Mouse (Mus musculus) neural tube, embryonic 11.5 days (tissue): Measurements from ENCODE around the gene Arhgdia. TPM values are rescaled to one million over a fixed set of nuclear protein-coding genes. Genes with fewer than 3 reads are reported as not detected.

ENCODE experiments used
- ATAC-seq: fragments of 200-750 bp; cut with Nextera tagmentation; 2 replicates; pipeline ENCODE4 v1.8.0; 2017; ENCODE audit warnings: moderate number of reproducible peaks, mild to moderate bottlenecking, moderate TSS enrichment, moderate library complexity; ENCODE audit not compliant: insufficient read depth, low FRiP score, low TSS enrichment
- DNase-seq: peaks from one replicate; pipeline ENCODE4 v3.0.0-alpha.2; 2015; ENCODE audit warnings: low spot score
- H3K27ac ChIP-seq: fragments of 300-500 bp; sonication (generic); 2 replicates; pipeline ENCODE4 v1.5.1; 2014; ENCODE audit warnings: low read depth, mild to moderate bottlenecking, low read length
- H3K27me3 ChIP-seq: fragments of 300-500 bp; sonication (generic); 2 replicates; pipeline ENCODE4 v1.6.1; 2014; ENCODE audit warnings: mild to moderate bottlenecking, low read length, mixed read lengths; ENCODE audit not compliant: control insufficient read depth, insufficient read depth
- H3K36me3 ChIP-seq: fragments of 300-500 bp; sonication (generic); 2 replicates; pipeline ENCODE4 v1.6.1; 2014; ENCODE audit warnings: mild to moderate bottlenecking, low read length, moderate library complexity, mixed read lengths; ENCODE audit not compliant: control insufficient read depth, insufficient read depth
- H3K4me1 ChIP-seq: fragments of 300-500 bp; sonication (generic); 2 replicates; pipeline ENCODE4 v1.6.1; 2014; ENCODE audit warnings: low read length, mixed read lengths; ENCODE audit not compliant: control insufficient read depth, insufficient read depth
- H3K4me2 ChIP-seq: fragments of 300-500 bp; sonication (generic); 2 replicates; pipeline ENCODE4 v1.6.1; 2014; ENCODE audit warnings: low read depth, mild to moderate bottlenecking, moderate library complexity
- H3K4me3 ChIP-seq: fragments of 300-500 bp; sonication (generic); 2 replicates; pipeline ENCODE4 v1.5.1; 2014; ENCODE audit warnings: low read depth, low read length
- H3K9ac ChIP-seq: fragments of 300-500 bp; sonication (generic); 2 replicates; pipeline ENCODE4 v1.6.1; 2014; ENCODE audit warnings: mild to moderate bottlenecking, low read length
- H3K9me3 ChIP-seq: fragments of 300-500 bp; sonication (generic); 2 replicates; pipeline ENCODE4 v1.6.1; 2016; ENCODE audit warnings: low read length; ENCODE audit not compliant: control insufficient read depth
- WGBS: fragments of 180-500 bp; shearing (Covaris S2); extraction: QIAGEN DNeasy Blood & Tissue Kit; methylation state at CpG from one replicate; pipeline ENCODE4 v1.1.7; 2014; 5-methylcytosine and 5-hydroxymethylcytosine counted together
- polyA plus RNA-seq: library from polyadenylated mRNA; unstranded; fragments of >200 nt; fragmentation: Nextera tagmentation; extraction: Ambion mirVana; gene quantifications from 2 replicates; pipeline ENCODE4 v1.2.1, GENCODE M21; 2014

The Arhgdia gene
- polyA plus RNA-seq, 1 experiment from 2014 or later, result 719 TPM

DNA sequence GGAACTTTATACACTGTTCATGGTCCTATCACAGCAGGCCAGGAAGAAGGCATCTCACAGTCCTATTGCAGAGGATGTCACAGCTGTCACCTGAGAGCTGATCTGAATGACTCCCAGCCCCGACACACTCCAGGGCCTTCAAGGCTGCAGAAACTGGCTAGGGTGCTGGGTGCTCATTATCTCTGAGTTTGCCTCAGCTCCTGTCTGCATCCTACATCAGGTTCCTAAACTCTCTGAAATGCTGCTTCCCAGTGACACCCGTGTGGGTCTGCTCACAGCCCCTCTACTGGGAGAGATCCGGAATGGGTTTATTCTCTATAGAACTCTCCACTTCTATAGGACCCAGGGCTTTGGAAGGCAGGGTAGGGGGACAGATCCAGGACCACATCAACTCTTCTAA is 33.2 kb downstream of the Arhgdia start:
- Histone ChIP-seq H3K36me3 (peaks cover 10% of the 10 kb centered on the region; the same call in 1 of the 2 replicates), H3K27me3 (no peaks in the 10 kb centered on the region), H3K4me2 (peak overlapping the region; percentile 97), H3K27ac (no peak overlapping the region), H3K9me3 (no peaks in the 10 kb centered on the region), H3K4me3 (no peak overlapping the region; the same call in 1 of the 2 replicates), H3K9ac (no peak overlapping the region), H3K4me1 (peaks cover 14% of the 10 kb centered on the region)
- DNase-seq (peak; percentile 9), ATAC-seq (no peak)
- WGBS, result 85% methylated on average over 3 of the region's 3 CpGs

DNA sequence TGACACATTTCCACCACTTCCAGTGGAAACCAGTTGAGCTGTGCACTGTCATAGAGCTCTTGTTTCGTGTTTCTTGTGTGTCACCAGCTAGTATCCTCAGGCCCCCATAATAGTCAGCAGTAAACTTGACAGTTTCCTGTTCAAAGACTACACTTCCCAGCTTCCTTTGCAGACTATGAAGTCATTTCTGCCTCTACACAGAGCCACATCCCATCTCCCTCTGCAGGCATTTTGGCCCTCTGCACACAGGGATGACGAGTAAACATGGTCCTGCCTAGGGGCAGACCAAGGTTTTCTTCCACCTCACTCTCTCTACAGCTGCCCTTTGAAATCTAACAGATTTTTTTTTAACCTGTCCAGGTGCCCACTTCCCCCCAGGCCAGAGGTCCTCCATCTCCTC is 34.0 kb downstream of the Arhgdia start:
- Histone ChIP-seq H3K4me3 (no peak overlapping the region), H3K9ac (no peak overlapping the region)
- ATAC-seq, result no peak

DNA sequence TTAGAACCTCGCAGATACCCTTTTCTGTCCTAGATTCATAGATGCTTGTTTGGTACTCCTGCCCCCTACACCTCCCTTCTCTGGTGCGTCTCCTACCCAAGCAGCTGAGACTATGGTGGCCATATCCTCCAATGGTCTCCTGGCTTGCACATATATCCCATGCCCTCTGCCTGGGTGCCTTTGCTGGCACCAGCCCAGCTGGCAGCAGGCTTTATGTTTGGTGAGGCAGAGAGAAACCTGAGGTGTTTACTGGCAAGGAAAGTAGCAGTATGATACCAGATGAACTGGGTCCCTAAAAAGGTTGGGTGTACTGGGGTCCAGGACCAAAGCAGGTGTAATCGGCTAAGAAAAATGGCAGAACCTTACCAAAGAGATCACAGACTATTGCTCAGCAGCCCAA is 35.5 kb downstream of the Arhgdia start:
- peaks cover 15% of the 10 kb centered on the region; the same call in 1 of the 2 replicates for H3K36me3 ChIP-seq
- no peak overlapping the region for H3K4me2 ChIP-seq
- DNase-seq (no peak), ATAC-seq (no peak)
- 98% methylated on average over 3 of the region's 3 CpGs for WGBS
- H3K4me3 ChIP-seq, result no peak overlapping the region
- H3K4me1 ChIP-seq, result peaks cover 14% of the 10 kb centered on the region
- H3K27me3 ChIP-seq, result no peaks in the 10 kb centered on the region
- no peak overlapping the region for H3K9ac ChIP-seq
- H3K9me3 ChIP-seq, result no peaks in the 10 kb centered on the region
- no peak overlapping the region for H3K27ac ChIP-seq

More for the DNA sequence above, 34.0 kb downstream of the Arhgdia start:
- DNase-seq, result peak; percentile 5
- Histone ChIP-seq H3K9me3 (no peaks in the 10 kb centered on the region), H3K27ac (no peak overlapping the region), H3K4me1 (peaks cover 14% of the 10 kb centered on the region), H3K4me2 (no peak overlapping the region), H3K36me3 (peaks cover 15% of the 10 kb centered on the region; the same call in 1 of the 2 replicates), H3K27me3 (no peaks in the 10 kb centered on the region)
- 72% methylated on average over 2 of the region's 2 CpGs for WGBS

- 88% methylated on average over 6 of the region's 6 CpGs for WGBS
- no peak overlapping the region for H3K4me2 ChIP-seq
- H3K4me1 ChIP-seq, result no peaks in the 10 kb centered on the region
- H3K9me3 ChIP-seq, result no peaks in the 10 kb centered on the region
- no peak overlapping the region for H3K9ac ChIP-seq
- ATAC-seq (no peak), DNase-seq (no peak)
- H3K36me3 ChIP-seq, result peaks cover 15% of the 10 kb centered on the region; the same call in 1 of the 2 replicates
- no peak overlapping the region for H3K27ac ChIP-seq
- H3K4me3 ChIP-seq, result no peak overlapping the region
- no peaks in the 10 kb centered on the region for H3K27me3 ChIP-seq
These were observed 39.0 kb downstream of the Arhgdia start for GRCm38 (mm10) chr11:120542376-120542775.

- ATAC-seq (no peak), DNase-seq (peak; percentile 18)
- H3K4me1 ChIP-seq, result no peaks in the 10 kb centered on the region
- no peak overlapping the region for H3K4me3 ChIP-seq
- H3K9me3 ChIP-seq, result no peaks in the 10 kb centered on the region
- WGBS, result 45% methylated on average over 4 of the region's 4 CpGs
- H3K27ac ChIP-seq, result no peak overlapping the region
- H3K36me3 ChIP-seq, result peaks cover 15% of the 10 kb centered on the region; the same call in 1 of the 2 replicates
- H3K27me3 ChIP-seq, result no peaks in the 10 kb centered on the region
- no peak overlapping the region for H3K4me2 ChIP-seq
- H3K9ac ChIP-seq, result no peak overlapping the region
These were observed 39.5 kb downstream of the Arhgdia start for GRCm38 (mm10) chr11:120541907-120542306.

DNA sequence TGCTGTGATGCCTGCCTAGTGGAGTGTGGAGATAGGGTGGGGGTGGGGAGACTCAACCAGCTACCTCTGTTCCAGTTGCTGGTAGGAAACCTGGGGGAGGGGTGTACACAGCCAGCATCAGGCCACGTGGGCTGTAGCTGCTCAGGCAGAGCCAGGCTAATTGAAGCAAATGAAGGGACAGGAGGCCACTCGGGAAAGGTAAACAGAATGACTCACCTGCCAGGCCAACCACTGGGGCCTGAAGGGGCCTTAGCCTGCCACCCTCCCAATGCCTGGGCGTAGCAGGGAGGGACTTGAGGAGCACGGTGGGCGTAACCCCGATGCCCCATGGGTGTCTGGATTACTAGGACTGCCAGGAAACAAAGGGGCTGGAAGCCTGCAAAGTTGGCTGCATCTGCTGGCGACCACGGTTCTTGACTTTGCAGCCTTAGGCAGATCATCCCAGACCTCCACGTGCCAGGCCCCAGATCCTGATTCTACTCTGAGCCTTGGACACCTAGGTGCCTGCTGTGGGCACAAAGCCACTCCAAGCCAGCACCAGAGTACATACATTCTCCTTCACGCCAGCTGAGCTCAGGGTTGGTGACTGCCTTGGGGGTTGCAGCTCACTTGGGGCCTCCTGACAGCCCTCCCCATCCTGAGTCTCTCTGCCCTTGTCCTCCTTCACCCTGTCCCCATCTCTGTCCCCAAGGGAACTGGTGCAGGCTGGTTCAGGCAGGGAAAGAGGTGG is 42.0 kb downstream of the Arhgdia start:
- no peak overlapping the region for H3K4me3 ChIP-seq
- 0 out of 2 replicates have a peak overlapping the region, but pooled peaks have one; percentile 10 for H3K27ac ChIP-seq
- WGBS, result 35% methylated on average over 10 of the region's 10 CpGs

DNA sequence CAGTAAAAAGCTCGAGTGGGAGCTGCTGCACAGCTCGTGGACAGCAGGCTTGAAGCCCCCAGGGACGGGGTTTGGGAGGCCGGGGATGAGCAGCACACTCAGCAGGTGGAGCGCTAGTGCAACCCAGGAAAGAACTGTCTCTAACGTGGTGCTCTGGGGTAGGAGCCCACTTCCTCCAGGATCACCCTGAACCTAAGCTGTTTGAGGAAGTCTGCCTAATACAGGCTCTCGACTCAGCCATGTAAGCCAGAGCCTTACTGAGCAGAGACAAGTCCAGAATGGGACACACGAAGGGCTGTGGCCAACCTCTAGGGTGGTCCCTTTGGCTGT is 42.5 kb downstream of the Arhgdia start:
- no peaks in the 10 kb centered on the region for H3K27me3 ChIP-seq
- no peaks in the 10 kb centered on the region for H3K9me3 ChIP-seq
- H3K4me1 ChIP-seq, result no peaks in the 10 kb centered on the region
- no peak overlapping the region for H3K27ac ChIP-seq
- H3K4me3 ChIP-seq, result no peak overlapping the region
- H3K36me3 ChIP-seq, result peaks cover 8% of the 10 kb centered on the region; the same call in 1 of the 2 replicates
- peak; percentile 10 for DNase-seq
- no peak for ATAC-seq
- 71% methylated on average over 8 of the region's 8 CpGs for WGBS
- H3K4me2 ChIP-seq, result no peak overlapping the region
- H3K9ac ChIP-seq, result no peak overlapping the region

More for the DNA sequence above, 42.0 kb downstream of the Arhgdia start:
- ATAC-seq (no peak), DNase-seq (peak; percentile 11)
- Histone ChIP-seq H3K27me3 (no peaks in the 10 kb centered on the region), H3K36me3 (peaks cover 13% of the 10 kb centered on the region; the same call in 1 of the 2 replicates), H3K9me3 (no peaks in the 10 kb centered on the region), H3K4me1 (no peaks in the 10 kb centered on the region), H3K9ac (no peak overlapping the region), H3K4me2 (no peak overlapping the region)

DNA sequence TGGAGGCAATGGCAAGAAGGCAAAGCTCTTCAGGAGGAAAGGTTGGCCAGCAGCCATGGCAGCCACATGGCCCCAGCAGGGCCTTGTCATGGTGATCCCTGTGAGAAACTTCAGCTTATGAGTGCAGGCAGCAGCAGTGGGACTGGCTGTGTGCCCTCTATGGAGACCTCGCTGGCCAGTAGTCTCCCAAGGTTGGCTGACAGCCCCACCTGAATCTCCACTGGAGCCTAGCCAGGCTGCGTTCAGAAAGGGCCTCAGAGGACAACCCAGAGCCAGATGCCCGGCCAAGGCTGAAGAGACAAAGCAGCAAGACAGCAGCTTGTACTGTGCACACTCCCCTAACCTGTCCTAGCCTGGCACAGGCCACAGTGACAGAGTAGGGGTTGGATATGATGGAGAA is 42.9 kb downstream of the Arhgdia start:
- H3K9ac ChIP-seq, result no peak overlapping the region
- no peaks in the 10 kb centered on the region for H3K4me1 ChIP-seq
- DNase-seq (peak; percentile 7), ATAC-seq (no peak)
- no peaks in the 10 kb centered on the region for H3K27me3 ChIP-seq
- H3K36me3 ChIP-seq, result peaks cover 7% of the 10 kb centered on the region; the same call in 1 of the 2 replicates
- no peak overlapping the region for H3K27ac ChIP-seq
- no peak overlapping the region for H3K4me3 ChIP-seq
- H3K4me2 ChIP-seq, result no peak overlapping the region
- 88% methylated on average over 3 of the region's 3 CpGs for WGBS
- H3K9me3 ChIP-seq, result no peaks in the 10 kb centered on the region

DNA sequence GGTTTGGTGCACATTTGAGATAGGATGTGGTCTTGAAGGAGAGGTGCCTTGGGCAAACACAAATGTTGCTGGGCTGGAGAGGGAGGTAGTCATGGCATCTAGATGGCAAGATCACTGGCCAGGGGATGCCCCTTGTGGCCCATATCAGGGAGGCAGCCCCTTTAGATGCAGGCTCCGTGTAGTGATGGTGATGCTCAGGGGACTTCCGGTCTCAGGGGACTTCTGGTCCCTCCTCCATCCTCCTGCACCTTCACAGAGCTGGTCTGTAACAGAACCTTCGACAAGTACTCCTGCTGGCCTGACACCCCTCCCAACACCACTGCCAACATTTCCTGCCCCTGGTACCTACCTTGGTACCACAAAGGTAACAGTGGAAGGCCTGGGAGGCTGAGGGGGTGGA is 45.6 kb downstream of the Arhgdia start:
- Histone ChIP-seq H3K9ac (no peak overlapping the region), H3K27ac (no peak overlapping the region), H3K36me3 (no peaks in the 10 kb centered on the region), H3K4me1 (no peaks in the 10 kb centered on the region), H3K27me3 (peaks cover 24% of the 10 kb centered on the region), H3K4me2 (no peak overlapping the region), H3K4me3 (no peak overlapping the region), H3K9me3 (no peaks in the 10 kb centered on the region)
- ATAC-seq (no peak), DNase-seq (no peak)
- 73% methylated on average over 3 of the region's 3 CpGs for WGBS
